Mouse (Mus musculus) embryo, embryonic 11 days (tissue): ENCODE data around the gene Adcy3.

Experiments used
- DNase-seq: peaks from one replicate; pipeline ENCODE4 v3.0.0-alpha.2; 2015

Adcy3 gene

GRCm38 (mm10) chr12:4245742-4246141 is 112.8 kb downstream of the Adcy3 start:
- DNase-seq, result no peak

- no peak for DNase-seq
These were observed 116.9 kb downstream of the Adcy3 start for GRCm38 (mm10) chr12:4249786-4250185.

GRCm38 (mm10) chr12:4252742-4253655 is 120.1 kb downstream of the Adcy3 start:
- DNase-seq, result no peak
